Mouse (Mus musculus): Measurements from ENCODE around the gene C8a.

DNA sequence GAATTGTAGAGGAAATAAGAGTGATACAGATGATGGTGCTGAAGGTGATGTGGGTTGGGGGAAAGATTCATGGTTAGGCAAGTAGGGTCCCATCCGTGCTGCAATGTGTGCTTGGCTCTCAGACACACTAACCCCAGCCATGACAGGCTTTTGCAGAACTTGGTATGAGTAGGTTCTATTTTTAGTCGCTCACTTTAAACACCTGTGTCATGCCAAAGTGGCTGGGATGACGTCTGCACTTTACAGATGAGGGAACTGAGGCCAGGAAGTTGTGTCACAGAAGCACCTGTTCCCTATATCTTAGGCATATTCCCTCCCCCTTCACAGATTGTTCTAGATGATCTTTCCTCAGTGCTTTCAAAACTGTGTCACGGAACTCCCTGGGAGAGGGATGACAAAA is 93.9 kb downstream of the C8a start:
- TF ChIP-seq POLR2A (IDR thresholded peaks at IDR 0.05; ENCODE audit: borderline replicate concordance, extremely low read depth, insufficient read depth, insufficient read length, poor library complexity, severe bottlenecking) (no peak), CTCF (IDR thresholded peaks at IDR 0.05; ENCODE audit: borderline replicate concordance, extremely low read depth, insufficient read depth, insufficient read length) (no peak)
